Mouse (Mus musculus) lung, postnatal 25 days (tissue): ENCODE results near the gene Fbxo42.

Experiments used
- DNase-seq: peaks from one replicate; pipeline ENCODE4 v3.0.0; 2022; ENCODE audit warnings: low spot score

Gene Fbxo42

DNA sequence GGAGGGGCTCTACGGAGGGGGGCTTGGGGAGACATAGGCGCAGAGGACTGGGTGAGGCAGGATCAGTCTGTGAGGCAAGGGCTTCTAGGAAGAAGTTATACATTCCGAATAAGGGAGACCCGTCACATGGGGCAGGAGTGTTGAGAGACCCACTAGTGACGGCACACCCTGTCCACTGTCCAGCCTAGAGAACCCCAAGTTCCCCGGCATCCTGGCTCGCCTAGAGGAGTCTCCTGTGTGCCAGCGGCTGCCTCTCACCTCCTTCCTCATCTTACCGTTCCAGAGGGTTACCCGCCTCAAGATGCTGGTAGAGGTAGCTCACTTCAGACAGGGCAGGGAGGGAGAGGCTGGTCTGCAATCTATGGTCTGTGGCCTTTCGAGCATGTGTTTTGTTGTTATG is 101.7 kb downstream of the Fbxo42 start:
- DNase-seq: no peak

DNA sequence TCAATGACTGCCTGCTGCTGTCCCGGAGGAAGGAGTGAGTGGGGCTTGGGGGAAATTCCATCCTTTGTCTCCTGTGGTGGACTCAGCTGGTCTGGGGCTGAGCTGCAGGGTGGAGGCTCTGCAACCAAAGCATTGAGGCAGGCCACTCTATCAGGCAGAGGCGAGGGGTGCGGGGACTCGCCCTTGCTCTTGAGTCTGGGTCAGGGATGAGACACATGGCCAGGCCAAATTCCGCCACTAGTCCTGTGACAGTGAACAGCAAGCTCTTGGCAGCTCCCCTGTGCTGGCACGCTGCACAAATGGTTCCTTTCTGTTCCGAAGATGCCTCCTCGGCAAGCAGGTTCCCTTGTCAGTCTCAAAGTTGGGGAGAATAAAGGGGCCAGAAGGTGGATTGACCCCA is 103.4 kb downstream of the Fbxo42 start:
- no peak for DNase-seq

DNA sequence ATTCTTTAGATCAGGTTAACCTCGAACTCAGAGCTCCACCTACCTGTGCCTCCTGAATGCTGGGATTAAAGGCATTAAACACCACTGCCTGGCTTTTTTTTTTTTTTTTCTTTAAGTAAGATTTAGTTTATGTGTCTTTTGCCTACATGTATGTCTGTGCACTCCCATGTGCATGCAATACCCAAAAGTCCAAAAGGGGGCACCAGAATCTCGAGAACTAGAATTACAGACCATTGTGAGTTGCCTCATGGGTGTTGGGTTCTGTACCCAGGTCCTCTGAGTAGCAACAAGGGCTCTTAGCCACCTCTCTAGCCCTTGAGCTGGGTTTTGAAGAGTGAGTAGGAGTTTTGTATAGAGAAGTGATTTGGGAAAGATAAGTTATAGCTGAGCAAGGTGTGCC is 104.9 kb downstream of the Fbxo42 start:
- DNase-seq: no peak
